Mouse (Mus musculus) testis, adult 2 months (tissue): ENCODE results near the gene Hhatl.

ENCODE experiments used
- CTCF ChIP-seq: fragments of 200-500 bp; IDR thresholded peaks from 2 replicates; pipeline ENCODE4 v1.5.1; 2012; ENCODE audit warnings: low read depth, mild to moderate bottlenecking, inconsistent platforms, low read length, moderate library complexity; ENCODE audit not compliant: control insufficient read depth, insufficient read depth, insufficient replicate concordance
- POLR2A ChIP-seq: fragments of 200-500 bp; IDR thresholded peaks from 2 replicates; pipeline ENCODE4 v1.6.1; 2012; ENCODE audit warnings: low read depth, mild to moderate bottlenecking, inconsistent platforms, low read length, moderate library complexity; ENCODE audit not compliant: control insufficient read depth

- no peak for TF ChIP-seq CTCF
- no peak for TF ChIP-seq POLR2A
Observed at GRCm38 (mm10) chr9:121791206-121791605, 1.1 kb downstream of the Hhatl start.
